Mouse (Mus musculus) kidney, postnatal 0 days (tissue): ENCODE results near the gene Klf5. TPM values are rescaled to one million over a fixed set of nuclear protein-coding genes. Genes with fewer than 3 reads are reported as not detected.

Experiments used
- ATAC-seq: fragments of 200-750 bp; cut with Nextera tagmentation; replicated peaks from 2 replicates; pipeline ENCODE4 v1.8.0; 2017; ENCODE audit warnings: low read depth, moderate number of reproducible peaks, moderate TSS enrichment, moderate library complexity; ENCODE audit not compliant: low FRiP score
- DNase-seq: peaks from one replicate; pipeline ENCODE4 v3.0.0-alpha.2; 2016; ENCODE audit warnings: low spot score
- H3K27ac ChIP-seq: fragments of 300-500 bp; sonication (generic); 2 replicates; pipeline ENCODE4 v1.5.1; 2014; ENCODE audit warnings: mild to moderate bottlenecking
- H3K27me3 ChIP-seq: fragments of 300-500 bp; sonication (generic); 2 replicates; pipeline ENCODE4 v1.6.1; 2014; ENCODE audit warnings: low read length, mixed read lengths; ENCODE audit not compliant: insufficient read depth
- H3K36me3 ChIP-seq: fragments of 300-500 bp; sonication (generic); 2 replicates; pipeline ENCODE4 v1.6.1; 2014; ENCODE audit warnings: low read length, mixed read lengths; ENCODE audit not compliant: insufficient read depth
- H3K4me1 ChIP-seq: fragments of 300-500 bp; sonication (generic); replicated peaks from 2 replicates; pipeline ENCODE4 v1.6.1; 2014; ENCODE audit warnings: antibody characterized with exemption, low read length, mixed read lengths; ENCODE audit not compliant: insufficient read depth
- H3K4me2 ChIP-seq: fragments of 300-500 bp; sonication (generic); 2 replicates; pipeline ENCODE4 v1.6.1; 2014; ENCODE audit warnings: mild to moderate bottlenecking, low read length, moderate library complexity, mixed read lengths
- H3K4me3 ChIP-seq: fragments of 300-500 bp; sonication (generic); replicated peaks from 2 replicates; pipeline ENCODE4 v1.5.1; 2014; ENCODE audit warnings: low read depth, low read length
- H3K9ac ChIP-seq: fragments of 300-500 bp; sonication (generic); 2 replicates; pipeline ENCODE4 v1.6.1; 2014; ENCODE audit warnings: low read depth, low read length
- H3K9me3 ChIP-seq: fragments of 300-500 bp; sonication (generic); replicated peaks from 2 replicates; pipeline ENCODE4 v1.6.1; 2016; ENCODE audit warnings: low read length, inconsistent platforms, mixed read lengths
- CTCF ChIP-seq: IDR thresholded peaks from 2 replicates; pipeline ENCODE4 v1.5.1; 2016; ENCODE audit warnings: antibody characterized with exemption, low read depth, mild to moderate bottlenecking, moderate library complexity
- WGBS: fragments of 180-500 bp; shearing (Covaris S2); extraction: QIAGEN DNeasy Blood & Tissue Kit; methylation state at CpG from one replicate; pipeline ENCODE4 v1.1.7; 2014; 5-methylcytosine and 5-hydroxymethylcytosine counted together
- polyA plus RNA-seq: library from polyadenylated mRNA; unstranded; fragments of >200 nt; fragmentation: Nextera tagmentation; extraction: Ambion mirVana; gene quantifications from 2 replicates; pipeline ENCODE4 v1.2.1, GENCODE M21; 2015

Klf5 gene
- polyA plus RNA-seq, 1 experiment from 2014 or later: 10.0 TPM

- DNase-seq: no peak
- Histone ChIP-seq H3K4me1 (no peaks in the 10 kb centered on the region), H3K4me2 (no peak overlapping the region), H3K4me3 (no peak overlapping the region), H3K9ac (no peak overlapping the region), H3K36me3 (no peaks in the 10 kb centered on the region), H3K9me3 (no peaks in the 10 kb centered on the region), H3K27me3 (no peaks in the 10 kb centered on the region), H3K27ac (no peak overlapping the region)
- no peak for ATAC-seq
- WGBS: 87% methylated on average over 10 of the region's 10 CpGs
- no peak for TF ChIP-seq CTCF
These were observed 56.5 kb downstream of the Klf5 start for GRCm38 (mm10) chr14:99354761-99355609.

GRCm38 (mm10) chr14:99355610-99355870 lies 57.0 kb downstream of the Klf5 start:
- ATAC-seq: no peak
- H3K4me1 ChIP-seq: no peaks in the 10 kb centered on the region
- no peak overlapping the region for H3K4me3 ChIP-seq
- no peak overlapping the region for H3K9ac ChIP-seq
- WGBS: 70% methylated on average over 1 of the region's 1 CpGs
- no peak overlapping the region for H3K4me2 ChIP-seq
- no peaks in the 10 kb centered on the region for H3K9me3 ChIP-seq
- no peak for DNase-seq
- no peaks in the 10 kb centered on the region for H3K36me3 ChIP-seq
- TF ChIP-seq CTCF: no peak
- no peak overlapping the region for H3K27ac ChIP-seq
- H3K27me3 ChIP-seq: no peaks in the 10 kb centered on the region

- H3K9me3 ChIP-seq: no peaks in the 10 kb centered on the region
- H3K4me1 ChIP-seq: 0 out of 2 replicates have a peak, but pooled peaks cover 5% of the 10 kb centered on the region
- TF ChIP-seq CTCF: no peak
- no peaks in the 10 kb centered on the region for H3K27me3 ChIP-seq
- ATAC-seq (no peak), DNase-seq (no peak)
- H3K27ac ChIP-seq: no peak overlapping the region
- 89% methylated on average over 5 of the region's 5 CpGs for WGBS
- H3K36me3 ChIP-seq: no peaks in the 10 kb centered on the region
- no peak overlapping the region for H3K9ac ChIP-seq
- no peak overlapping the region for H3K4me2 ChIP-seq
- no peak overlapping the region for H3K4me3 ChIP-seq
These were observed 64.5 kb downstream of the Klf5 start for GRCm38 (mm10) chr14:99362956-99363355.

- 58% methylated on average over 12 of the region's 12 CpGs for WGBS
- TF ChIP-seq CTCF: no peak
- 0 out of 2 replicates have a peak, but pooled peaks cover 5% of the 10 kb centered on the region for H3K4me1 ChIP-seq
- no peaks in the 10 kb centered on the region for H3K27me3 ChIP-seq
- no peak overlapping the region for H3K9ac ChIP-seq
- no peak overlapping the region for H3K4me2 ChIP-seq
- H3K9me3 ChIP-seq: no peaks in the 10 kb centered on the region
- H3K4me3 ChIP-seq: no peak overlapping the region
- no peak for DNase-seq
- no peaks in the 10 kb centered on the region for H3K36me3 ChIP-seq
- ATAC-seq: no peak
- no peak overlapping the region for H3K27ac ChIP-seq
These were observed 65.7 kb downstream of the Klf5 start for GRCm38 (mm10) chr14:99364007-99364784.

Other genes starting within 250 kb of the Klf5 start
- 12.7 and 15.1 TPM in 2 replicates for gene Pibf1, start 199.3 kb upstream of the Klf5 start, polyA plus RNA-seq
- gene Dis3, start 198.9 kb upstream of the Klf5 start, polyA plus RNA-seq: 18.6 and 20.2 TPM in 2 replicates